Mouse (Mus musculus): ENCODE data around the gene Msto1. TPM values are rescaled to one million over a fixed set of nuclear protein-coding genes. Genes with fewer than 3 reads are reported as not detected.
"Not testable (repeated sequence)": the region's sequence is repeated elsewhere in the genome, so short reads cannot be mapped to it uniquely, and the experiment has no call there.

The Msto1 gene
- polyA plus RNA-seq, 1 experiment from 2014 or later: 38.0 TPM

- WGBS: 92% methylated on average over 4 of the region's 4 CpGs
- H3K36me3 ChIP-seq; ATAC-seq (ENCODE audit: insufficient read depth, low FRiP score, low read depth): not testable (repeated sequence)
Measured at GRCm38 (mm10) chr3:88882536-88882935, 31.3 kb downstream of the Msto1 start.

GRCm38 (mm10) chr3:88868449-88868848, 45.4 kb downstream of the Msto1 start:
- H3K4me3 ChIP-seq (replicated peaks); H3K27me3 ChIP-seq (replicated peaks); H3K4me2 ChIP-seq; ATAC-seq (ENCODE audit: insufficient read depth, low FRiP score, low read depth); H3K27ac ChIP-seq; H3K4me1 ChIP-seq; H3K9ac ChIP-seq; H3K9me3 ChIP-seq: not testable (repeated sequence)
- WGBS: 95% methylated on average over 2 of the region's 4 CpGs
- H3K36me3 ChIP-seq: peaks cover 14% of the 10 kb centered on the region

More at GRCm38 (mm10) chr3:88882536-88882935, 31.3 kb downstream of the Msto1 start:
- H3K9ac ChIP-seq; H3K27ac ChIP-seq; H3K27me3 ChIP-seq (replicated peaks); H3K4me3 ChIP-seq (replicated peaks); H3K4me2 ChIP-seq; H3K4me1 ChIP-seq; H3K9me3 ChIP-seq: not testable (repeated sequence)

GRCm38 (mm10) chr3:88867177-88867576, 46.6 kb downstream of the Msto1 start:
- not testable (repeated sequence) for H3K27ac ChIP-seq; H3K9me3 ChIP-seq; H3K27me3 ChIP-seq (replicated peaks); H3K9ac ChIP-seq; ATAC-seq (ENCODE audit: insufficient read depth, low FRiP score, low read depth); H3K4me1 ChIP-seq; H3K4me3 ChIP-seq (replicated peaks); H3K4me2 ChIP-seq
- WGBS: no CpG with 5 or more reads among the region's 8 CpGs
- peaks cover 19% of the 10 kb centered on the region for H3K36me3 ChIP-seq

- not testable (repeated sequence) for H3K9ac ChIP-seq; H3K4me3 ChIP-seq (replicated peaks); H3K27me3 ChIP-seq (replicated peaks); ATAC-seq (ENCODE audit: insufficient read depth, low FRiP score, low read depth); H3K9me3 ChIP-seq; H3K27ac ChIP-seq; H3K4me2 ChIP-seq; H3K4me1 ChIP-seq
- H3K36me3 ChIP-seq: peaks cover 23% of the 10 kb centered on the region
- WGBS: no CpG with 5 or more reads among the region's 3 CpGs
Measured at GRCm38 (mm10) chr3:88866735-88867134, 47.1 kb downstream of the Msto1 start.

- 86% methylated on average over 3 of the region's 3 CpGs for WGBS
- H3K9ac ChIP-seq: no peak overlapping the region
- H3K27ac ChIP-seq: no peak overlapping the region
- H3K4me2 ChIP-seq: no peak overlapping the region
- no peaks in the 10 kb centered on the region for H3K27me3 ChIP-seq (replicated peaks)
- ATAC-seq (ENCODE audit: insufficient read depth, low FRiP score, low read depth): no peak
- peaks cover 46% of the 10 kb centered on the region for H3K36me3 ChIP-seq
- H3K4me1 ChIP-seq: no peaks in the 10 kb centered on the region
- no peak overlapping the region for H3K4me3 ChIP-seq (replicated peaks)
- H3K9me3 ChIP-seq: no peaks in the 10 kb centered on the region
Measured at GRCm38 (mm10) chr3:88862129-88862528, 51.7 kb downstream of the Msto1 start.

- Histone ChIP-seq H3K9me3 (no peaks in the 10 kb centered on the region), H3K4me1 (no peaks in the 10 kb centered on the region), H3K4me3 (replicated peaks) (no peak overlapping the region), H3K27me3 (replicated peaks) (no peaks in the 10 kb centered on the region), H3K4me2 (no peak overlapping the region), H3K27ac (no peak overlapping the region), H3K36me3 (peaks cover 40% of the 10 kb centered on the region), H3K9ac (no peak overlapping the region)
- WGBS: 81% methylated on average over 6 of the region's 6 CpGs
- no peak for ATAC-seq (ENCODE audit: insufficient read depth, low FRiP score, low read depth)
Measured at GRCm38 (mm10) chr3:88855837-88856236, 58.0 kb downstream of the Msto1 start.

Other genes with a start within 250 kb of the Msto1 start
- 81.0 and 86.9 TPM in 2 replicates for gene Khdc4, start 228.2 kb downstream of the Msto1 start, polyA plus RNA-seq (2015; fragmentation: Nextera tagmentation; extraction: Ambion mirVana)
- gene Rit1, start 197.2 kb downstream of the Msto1 start, polyA plus RNA-seq (2015; fragmentation: Nextera tagmentation; extraction: Ambion mirVana): 52.3 and 56.4 TPM in 2 replicates
- gene Syt11, start 138.8 kb downstream of the Msto1 start, polyA plus RNA-seq (2015; fragmentation: Nextera tagmentation; extraction: Ambion mirVana): 17.1 and 22.3 TPM in 2 replicates
- 8.6 and 9.3 TPM in 2 replicates for gene Gon4l, start 78.8 kb downstream of the Msto1 start, polyA plus RNA-seq (2015; fragmentation: Nextera tagmentation; extraction: Ambion mirVana)
- gene Ash1l, start 36.6 kb upstream of the Msto1 start, polyA plus RNA-seq (2015; fragmentation: Nextera tagmentation; extraction: Ambion mirVana): 19.8 and 21.3 TPM in 2 replicates
- 130 and 141 TPM in 2 replicates for gene Dap3, start 37.2 kb upstream of the Msto1 start, polyA plus RNA-seq (2015; fragmentation: Nextera tagmentation; extraction: Ambion mirVana)
- 20.3 and 21.0 TPM in 2 replicates for gene Rusc1, start 179.3 kb upstream of the Msto1 start, polyA plus RNA-seq (2015; fragmentation: Nextera tagmentation; extraction: Ambion mirVana)
- not detected in 2 replicates for gene Gm43738, start 187.1 kb upstream of the Msto1 start, polyA plus RNA-seq (2015; fragmentation: Nextera tagmentation; extraction: Ambion mirVana)
- 324 and 331 TPM in 2 replicates for gene Fdps, start 188.0 kb upstream of the Msto1 start, polyA plus RNA-seq (2015; fragmentation: Nextera tagmentation; extraction: Ambion mirVana)
- 16.4 and 19.9 TPM in 2 replicates for gene Pklr, start 222.1 kb upstream of the Msto1 start, polyA plus RNA-seq (2015; fragmentation: Nextera tagmentation; extraction: Ambion mirVana)
- 2.4 and 2.6 TPM in 2 replicates for gene Hcn3, start 246.2 kb upstream of the Msto1 start, polyA plus RNA-seq (2015; fragmentation: Nextera tagmentation; extraction: Ambion mirVana)